Mouse (Mus musculus): ENCODE data around the gene Parp4. TPM values are rescaled to one million over a fixed set of nuclear protein-coding genes. Genes with fewer than 3 reads are reported as not detected.

Parp4 gene
- 1.0 and 1.3 TPM in 2 replicates for polyA plus RNA-seq (2014; fragmentation: Nextera tagmentation; extraction: Ambion mirVana)

GRCm38 (mm10) chr14:56575416-56575815, at the start of gene Parp4, which contains the start of gene Cenpj:
TSS of gene Parp4 (plus strand) at chr14:56575619.
TSS of gene Cenpj (minus strand) at chr14:56575425.
- WGBS: 1% methylated on average over 24 of the region's 24 CpGs
- no peaks in the 10 kb centered on the region for H3K9me3 ChIP-seq (replicated peaks; ENCODE audit: control insufficient read depth, low read length)

DNA sequence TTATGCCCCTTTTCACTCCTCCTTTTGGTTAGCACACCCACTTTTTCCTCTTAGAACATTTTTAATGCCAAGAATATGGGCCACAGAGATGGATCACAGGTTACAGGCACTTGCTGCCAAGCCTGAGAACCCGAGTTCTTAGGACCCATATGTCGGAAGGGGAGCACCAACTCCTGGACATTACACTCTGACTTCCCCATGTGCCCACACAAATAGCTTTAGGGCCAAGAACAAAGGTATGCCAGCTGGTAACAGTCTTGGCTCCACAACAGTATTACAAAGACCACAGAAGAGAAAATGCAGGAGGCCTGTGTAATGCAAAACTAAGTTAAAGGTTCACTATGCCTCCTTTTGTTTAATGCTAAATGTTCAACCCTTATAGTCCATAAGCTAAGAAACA, 44.6 kb upstream of the Parp4 start:
- no peak for DNase-seq (ENCODE audit: low spot score)
- ATAC-seq (replicated peaks; ENCODE audit: insufficient number of reproducible peaks, low FRiP score, low TSS enrichment, low read depth): no peak
- Histone ChIP-seq H3K4me1 (ENCODE audit: control insufficient read depth, insufficient read depth, low read length) (no peaks in the 10 kb centered on the region), H3K36me3 (replicated peaks; ENCODE audit: control insufficient read depth, insufficient read depth, low read depth, low read length) (no peaks in the 10 kb centered on the region; the same call in 1 of the 2 replicates), H3K4me2 (ENCODE audit: low read depth, low read length) (no peak overlapping the region), H3K4me3 (ENCODE audit: low read depth, low read length) (no peak overlapping the region), H3K9me3 (replicated peaks; ENCODE audit: control insufficient read depth, low read length) (no peaks in the 10 kb centered on the region), H3K27ac (replicated peaks; ENCODE audit: low read depth, low read length) (no peak overlapping the region), H3K27me3 (ENCODE audit: control insufficient read depth, insufficient read depth, low read length) (no peaks in the 10 kb centered on the region), H3K9ac (replicated peaks; ENCODE audit: low read length) (no peak overlapping the region)
- 79% methylated on average over 2 of the region's 2 CpGs for WGBS

More at GRCm38 (mm10) chr14:56575416-56575815, at the start of gene Parp4, which contains the start of gene Cenpj:
- H3K27ac ChIP-seq (replicated peaks; ENCODE audit: low read depth, low read length): no peak within 1 kb of the TSS
- ATAC-seq (replicated peaks; ENCODE audit: insufficient number of reproducible peaks, low FRiP score, low TSS enrichment, low read depth): no peak
- H3K9ac ChIP-seq (replicated peaks; ENCODE audit: low read length): peak within 1 kb of the TSS; percentile 52
- peak; percentile 67 for DNase-seq (ENCODE audit: low spot score)
- peak within 1 kb of the TSS; percentile 40 for H3K4me3 ChIP-seq (ENCODE audit: low read depth, low read length)
- H3K4me1 ChIP-seq (ENCODE audit: control insufficient read depth, insufficient read depth, low read length): no peaks in the 10 kb centered on the region
- H3K36me3 ChIP-seq (replicated peaks; ENCODE audit: control insufficient read depth, insufficient read depth, low read depth, low read length): no peaks in the 10 kb centered on the region
- no peaks in the 10 kb centered on the region for H3K27me3 ChIP-seq (ENCODE audit: control insufficient read depth, insufficient read depth, low read length)
- H3K4me2 ChIP-seq (ENCODE audit: low read depth, low read length): peak within 1 kb of the TSS; percentile 69

- 97% methylated on average over 1 of the region's 1 CpGs for WGBS
- no peaks in the 10 kb centered on the region for H3K36me3 ChIP-seq (replicated peaks; ENCODE audit: control insufficient read depth, insufficient read depth, low read depth, low read length)
- DNase-seq (ENCODE audit: low spot score) (no peak), ATAC-seq (replicated peaks; ENCODE audit: insufficient number of reproducible peaks, low FRiP score, low TSS enrichment, low read depth) (no peak)
- no peak overlapping the region for H3K9ac ChIP-seq (replicated peaks; ENCODE audit: low read length)
- H3K4me1 ChIP-seq (ENCODE audit: control insufficient read depth, insufficient read depth, low read length): no peaks in the 10 kb centered on the region
- H3K4me2 ChIP-seq (ENCODE audit: low read depth, low read length): no peak overlapping the region
- no peaks in the 10 kb centered on the region for H3K27me3 ChIP-seq (ENCODE audit: control insufficient read depth, insufficient read depth, low read length)
- no peaks in the 10 kb centered on the region for H3K9me3 ChIP-seq (replicated peaks; ENCODE audit: control insufficient read depth, low read length)
- no peak overlapping the region for H3K27ac ChIP-seq (replicated peaks; ENCODE audit: low read depth, low read length)
- H3K4me3 ChIP-seq (ENCODE audit: low read depth, low read length): no peak overlapping the region
Observed at GRCm38 (mm10) chr14:56544946-56545345, 30.5 kb upstream of the Parp4 start.

DNA sequence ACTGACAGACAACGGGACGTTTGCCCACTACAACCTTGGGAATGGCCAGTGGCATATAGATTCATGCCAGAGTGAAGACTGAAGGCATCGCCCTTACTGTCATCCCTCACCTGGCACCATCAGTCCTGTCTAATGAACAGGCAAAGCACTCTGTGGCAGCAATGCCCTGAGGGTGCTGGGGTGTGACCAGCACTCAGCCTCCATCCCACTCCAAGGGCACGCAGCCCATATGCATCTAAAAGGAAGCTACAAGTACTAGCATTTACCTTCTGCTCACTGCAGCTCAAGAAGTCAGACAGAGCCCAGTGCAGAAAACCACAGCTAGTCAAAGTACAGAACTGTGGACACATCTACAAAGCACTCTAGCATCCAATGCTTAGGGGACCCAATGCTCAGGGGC, 29.9 kb upstream of the Parp4 start:
- Histone ChIP-seq H3K4me1 (ENCODE audit: control insufficient read depth, insufficient read depth, low read length) (no peaks in the 10 kb centered on the region), H3K27me3 (ENCODE audit: control insufficient read depth, insufficient read depth, low read length) (no peaks in the 10 kb centered on the region), H3K4me3 (ENCODE audit: low read depth, low read length) (no peak overlapping the region), H3K4me2 (ENCODE audit: low read depth, low read length) (no peak overlapping the region), H3K9ac (replicated peaks; ENCODE audit: low read length) (no peak overlapping the region), H3K9me3 (replicated peaks; ENCODE audit: control insufficient read depth, low read length) (no peaks in the 10 kb centered on the region), H3K27ac (replicated peaks; ENCODE audit: low read depth, low read length) (no peak overlapping the region), H3K36me3 (replicated peaks; ENCODE audit: control insufficient read depth, insufficient read depth, low read depth, low read length) (no peaks in the 10 kb centered on the region)
- no peak for DNase-seq (ENCODE audit: low spot score)
- no peak for ATAC-seq (replicated peaks; ENCODE audit: insufficient number of reproducible peaks, low FRiP score, low TSS enrichment, low read depth)
- WGBS: 87% methylated on average over 4 of the region's 4 CpGs

DNA sequence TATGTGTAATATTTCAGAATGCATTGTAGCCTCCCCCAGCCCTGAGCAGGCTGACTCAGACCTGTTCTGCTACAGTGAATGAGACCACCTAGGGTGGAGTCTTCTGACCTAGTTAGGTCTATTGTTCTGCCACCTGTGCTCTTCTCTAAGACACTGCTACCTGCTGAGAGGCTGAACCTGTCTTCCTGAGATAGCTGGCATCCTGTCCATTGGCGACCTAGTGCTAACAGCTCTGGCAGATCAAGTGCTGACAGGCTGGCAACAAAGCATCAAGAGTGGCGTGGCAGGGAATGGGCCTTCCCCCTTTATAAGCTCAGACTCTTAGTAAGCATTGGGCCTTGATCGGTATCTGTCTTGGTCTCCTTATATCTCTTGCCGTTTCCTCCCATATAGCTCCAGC, 24.5 kb upstream of the Parp4 start:
- Histone ChIP-seq H3K4me2 (ENCODE audit: low read depth, low read length) (no peak overlapping the region), H3K27ac (replicated peaks; ENCODE audit: low read depth, low read length) (no peak overlapping the region), H3K36me3 (replicated peaks; ENCODE audit: control insufficient read depth, insufficient read depth, low read depth, low read length) (no peaks in the 10 kb centered on the region; the same call in none of the 2 replicates), H3K4me3 (ENCODE audit: low read depth, low read length) (no peak overlapping the region), H3K27me3 (ENCODE audit: control insufficient read depth, insufficient read depth, low read length) (no peaks in the 10 kb centered on the region), H3K9ac (replicated peaks; ENCODE audit: low read length) (no peak overlapping the region), H3K4me1 (ENCODE audit: control insufficient read depth, insufficient read depth, low read length) (no peaks in the 10 kb centered on the region), H3K9me3 (replicated peaks; ENCODE audit: control insufficient read depth, low read length) (no peaks in the 10 kb centered on the region)
- DNase-seq (ENCODE audit: low spot score) (no peak), ATAC-seq (replicated peaks; ENCODE audit: insufficient number of reproducible peaks, low FRiP score, low TSS enrichment, low read depth) (no peak)
- WGBS: 96% methylated on average over 4 of the region's 4 CpGs

DNA sequence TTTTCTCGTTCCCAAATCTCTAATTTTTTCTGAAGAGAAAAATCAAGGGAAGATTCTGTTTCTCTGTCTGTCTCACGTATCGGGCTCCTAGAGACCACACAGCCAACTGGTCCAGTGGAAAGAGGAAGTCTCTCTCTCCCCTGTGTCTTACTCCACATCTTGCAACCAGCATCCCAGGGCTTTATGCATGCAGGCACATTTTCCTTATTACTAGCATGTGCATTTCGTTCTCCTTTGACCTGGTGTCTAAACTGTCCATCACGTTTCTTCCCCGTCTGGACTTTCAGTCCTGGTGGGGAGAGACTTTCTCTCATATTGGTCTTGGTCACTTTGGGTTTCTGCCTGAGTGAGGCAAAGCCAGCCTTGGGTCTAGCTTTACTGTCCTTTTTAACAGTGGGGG, 22.5 kb upstream of the Parp4 start:
- Histone ChIP-seq H3K9me3 (replicated peaks; ENCODE audit: control insufficient read depth, low read length) (no peaks in the 10 kb centered on the region), H3K9ac (replicated peaks; ENCODE audit: low read length) (no peak overlapping the region), H3K27ac (replicated peaks; ENCODE audit: low read depth, low read length) (no peak overlapping the region), H3K36me3 (replicated peaks; ENCODE audit: control insufficient read depth, insufficient read depth, low read depth, low read length) (no peaks in the 10 kb centered on the region; the same call in none of the 2 replicates), H3K4me3 (ENCODE audit: low read depth, low read length) (no peak overlapping the region), H3K4me2 (ENCODE audit: low read depth, low read length) (no peak overlapping the region), H3K4me1 (ENCODE audit: control insufficient read depth, insufficient read depth, low read length) (no peaks in the 10 kb centered on the region), H3K27me3 (ENCODE audit: control insufficient read depth, insufficient read depth, low read length) (no peaks in the 10 kb centered on the region)
- ATAC-seq (replicated peaks; ENCODE audit: insufficient number of reproducible peaks, low FRiP score, low TSS enrichment, low read depth) (no peak), DNase-seq (ENCODE audit: low spot score) (no peak)
- 79% methylated on average over 6 of the region's 6 CpGs for WGBS

GRCm38 (mm10) chr14:56553331-56553730, 22.1 kb upstream of the Parp4 start:
- Histone ChIP-seq H3K36me3 (replicated peaks; ENCODE audit: control insufficient read depth, insufficient read depth, low read depth, low read length) (no peaks in the 10 kb centered on the region; the same call in none of the 2 replicates), H3K4me1 (ENCODE audit: control insufficient read depth, insufficient read depth, low read length) (no peaks in the 10 kb centered on the region), H3K27ac (replicated peaks; ENCODE audit: low read depth, low read length) (no peak overlapping the region), H3K9me3 (replicated peaks; ENCODE audit: control insufficient read depth, low read length) (no peaks in the 10 kb centered on the region), H3K9ac (replicated peaks; ENCODE audit: low read length) (no peak overlapping the region), H3K4me2 (ENCODE audit: low read depth, low read length) (no peak overlapping the region), H3K4me3 (ENCODE audit: low read depth, low read length) (no peak overlapping the region), H3K27me3 (ENCODE audit: control insufficient read depth, insufficient read depth, low read length) (no peaks in the 10 kb centered on the region)
- DNase-seq (ENCODE audit: low spot score) (no peak), ATAC-seq (replicated peaks; ENCODE audit: insufficient number of reproducible peaks, low FRiP score, low TSS enrichment, low read depth) (no peak)
- 91% methylated on average over 7 of the region's 7 CpGs for WGBS

- 97% methylated on average over 2 of the region's 2 CpGs for WGBS
- DNase-seq (ENCODE audit: low spot score) (no peak), ATAC-seq (replicated peaks; ENCODE audit: insufficient number of reproducible peaks, low FRiP score, low TSS enrichment, low read depth) (no peak)
- no peaks in the 10 kb centered on the region for H3K4me1 ChIP-seq (ENCODE audit: control insufficient read depth, insufficient read depth, low read length)
- no peaks in the 10 kb centered on the region for H3K27me3 ChIP-seq (ENCODE audit: control insufficient read depth, insufficient read depth, low read length)
- no peak overlapping the region for H3K4me2 ChIP-seq (ENCODE audit: low read depth, low read length)
- H3K36me3 ChIP-seq (replicated peaks; ENCODE audit: control insufficient read depth, insufficient read depth, low read depth, low read length): no peaks in the 10 kb centered on the region; the same call in none of the 2 replicates
- no peaks in the 10 kb centered on the region for H3K9me3 ChIP-seq (replicated peaks; ENCODE audit: control insufficient read depth, low read length)
- no peak overlapping the region for H3K4me3 ChIP-seq (ENCODE audit: low read depth, low read length)
- no peak overlapping the region for H3K27ac ChIP-seq (replicated peaks; ENCODE audit: low read depth, low read length)
- no peak overlapping the region for H3K9ac ChIP-seq (replicated peaks; ENCODE audit: low read length)
Observed at GRCm38 (mm10) chr14:56554716-56555115, 20.7 kb upstream of the Parp4 start.

All from embryonic facial prominence, embryonic 11.5 days (tissue).